Mouse (Mus musculus) cerebellum, adult 2 months (tissue): ENCODE measurements around the gene Pkp1. TPM values are rescaled to one million over a fixed set of nuclear protein-coding genes. Genes with fewer than 3 reads are reported as not detected.

Source experiments
- DNase-seq, 2 experiments: peaks; one replicate each; pipeline ENCODE4 v3.0.0; 2021
- H3K27ac ChIP-seq: fragments of 200-500 bp; 2 replicates; pipeline ENCODE4 v1.5.1; 2012; ENCODE audit warnings: low read length, control low read depth, inconsistent platforms; ENCODE audit not compliant: insufficient read depth
- H3K27me3 ChIP-seq: fragments of 200-500 bp; 2 replicates; pipeline ENCODE4 v1.6.1; 2012; ENCODE audit warnings: inconsistent platforms, mild to moderate bottlenecking, low read length, moderate library complexity; ENCODE audit not compliant: control insufficient read depth, insufficient read depth
- H3K4me1 ChIP-seq: fragments of 200-500 bp; 2 replicates; pipeline ENCODE4 v1.6.1; 2011; ENCODE audit warnings: low read length; ENCODE audit not compliant: control insufficient read depth, insufficient read depth
- H3K4me3 ChIP-seq: fragments of 200-500 bp; replicated peaks from 2 replicates; pipeline ENCODE3; 2011; ENCODE audit warnings: mild to moderate bottlenecking, low read depth, low read length, control low read depth; ENCODE audit not compliant: insufficient read depth
- CTCF ChIP-seq: fragments of 200-500 bp; IDR thresholded peaks from 2 replicates; pipeline ENCODE4 v1.5.1; 2011; ENCODE audit warnings: low read depth, mild to moderate bottlenecking, control low read depth, low read length, moderate library complexity, borderline replicate concordance; ENCODE audit not compliant: insufficient read depth
- POLR2A ChIP-seq: fragments of 200-500 bp; IDR thresholded peaks from 2 replicates; pipeline ENCODE4 v1.6.1; 2011; ENCODE audit warnings: low read length, control low read depth, borderline replicate concordance; ENCODE audit not compliant: insufficient read depth
- whole genome bisulfite sequencing: fragments of 180-500 bp; shearing (Covaris S2); methylation state at CpG from one replicate; pipeline ENCODE4 v1.1.7; 2018; 5-methylcytosine and 5-hydroxymethylcytosine counted together
- polyA plus RNA-seq: library from polyadenylated mRNA; depleted of rRNA; stranded (reverse); fragments of >200 nt; gene quantifications from 2 replicates; pipeline ENCODE4 v1.2.3, GENCODE M21; 2012; rRNA removed

The Pkp1 gene
- polyA plus RNA-seq, 1 experiment: 0.07 TPM

- no peak overlapping the region for H3K4me3 ChIP-seq
- H3K4me1 ChIP-seq: peaks cover 3% of the 10 kb centered on the region; the same call in 1 of the 2 replicates
- 42% methylated on average over 7 of the region's 7 CpGs for WGBS
- DNase-seq: no peak
- no peak overlapping the region for H3K27ac ChIP-seq
- no peak for TF ChIP-seq CTCF
- no peak for TF ChIP-seq POLR2A
- peaks cover 5% of the 10 kb centered on the region; the same call in 1 of the 2 replicates for H3K27me3 ChIP-seq
Observed at GRCm38 (mm10) chr1:135821780-135822179, 97.2 kb downstream of the Pkp1 start.

Other genes starting within 250 kb of the Pkp1 start
- gene Csrp1, start 199.1 kb downstream of the Pkp1 start, polyA plus RNA-seq: 364 and 434 TPM in 2 replicates
- 72.7 and 93.0 TPM in 2 replicates for gene Phlda3, start 153.1 kb downstream of the Pkp1 start, polyA plus RNA-seq
- gene Tnni1, start 139.8 kb downstream of the Pkp1 start, polyA plus RNA-seq: 22.1 and 25.9 TPM in 2 replicates
- gene Lad1, start 100.6 kb downstream of the Pkp1 start, polyA plus RNA-seq: 0.76 and 1.2 TPM in 2 replicates
- gene Tnnt2, start 82.9 kb downstream of the Pkp1 start, polyA plus RNA-seq: 1.4 and 2.8 TPM in 2 replicates
- 0.33 and 0.65 TPM in 2 replicates for gene Igfn1, start 87.1 kb upstream of the Pkp1 start, polyA plus RNA-seq
- 141 and 143 TPM in 2 replicates for gene Tmem9, start 88.9 kb upstream of the Pkp1 start, polyA plus RNA-seq
- not detected in 2 replicates for gene Ascl5, start 131.6 kb upstream of the Pkp1 start, polyA plus RNA-seq
- 1.2 and 1.3 TPM in 2 replicates for gene Cacna1s, start 133.5 kb upstream of the Pkp1 start, polyA plus RNA-seq
- gene Kif21b, start 212.2 kb upstream of the Pkp1 start, polyA plus RNA-seq: 19.1 and 21.0 TPM in 2 replicates